Mouse (Mus musculus) liver, adult 2 months (tissue): ENCODE results near the gene Gtf2f2.

ENCODE experiments used
- CTCF ChIP-seq: fragments of 200-500 bp; IDR thresholded peaks from 2 replicates; pipeline ENCODE4 v1.5.1; 2011; ENCODE audit warnings: low read depth, low read length, control low read depth
- POLR2A ChIP-seq: fragments of 200-500 bp; IDR thresholded peaks from 2 replicates; pipeline ENCODE4 v1.6.1; 2011; ENCODE audit warnings: low read length, control low read depth; ENCODE audit not compliant: insufficient read depth; ENCODE audit errors: extremely low read depth

- no peak for TF ChIP-seq CTCF
- no peak for TF ChIP-seq POLR2A
Measured at GRCm38 (mm10) chr14:75871111-75871510, 139.6 kb downstream of the Gtf2f2 start.
